Mouse (Mus musculus): Measurements from ENCODE around the gene Arx. TPM values are rescaled to one million over a fixed set of nuclear protein-coding genes. Genes with fewer than 3 reads are reported as not detected.

Arx gene
- polyA plus RNA-seq, 1 experiment from 2014 or later = 1.0 TPM

DNA sequence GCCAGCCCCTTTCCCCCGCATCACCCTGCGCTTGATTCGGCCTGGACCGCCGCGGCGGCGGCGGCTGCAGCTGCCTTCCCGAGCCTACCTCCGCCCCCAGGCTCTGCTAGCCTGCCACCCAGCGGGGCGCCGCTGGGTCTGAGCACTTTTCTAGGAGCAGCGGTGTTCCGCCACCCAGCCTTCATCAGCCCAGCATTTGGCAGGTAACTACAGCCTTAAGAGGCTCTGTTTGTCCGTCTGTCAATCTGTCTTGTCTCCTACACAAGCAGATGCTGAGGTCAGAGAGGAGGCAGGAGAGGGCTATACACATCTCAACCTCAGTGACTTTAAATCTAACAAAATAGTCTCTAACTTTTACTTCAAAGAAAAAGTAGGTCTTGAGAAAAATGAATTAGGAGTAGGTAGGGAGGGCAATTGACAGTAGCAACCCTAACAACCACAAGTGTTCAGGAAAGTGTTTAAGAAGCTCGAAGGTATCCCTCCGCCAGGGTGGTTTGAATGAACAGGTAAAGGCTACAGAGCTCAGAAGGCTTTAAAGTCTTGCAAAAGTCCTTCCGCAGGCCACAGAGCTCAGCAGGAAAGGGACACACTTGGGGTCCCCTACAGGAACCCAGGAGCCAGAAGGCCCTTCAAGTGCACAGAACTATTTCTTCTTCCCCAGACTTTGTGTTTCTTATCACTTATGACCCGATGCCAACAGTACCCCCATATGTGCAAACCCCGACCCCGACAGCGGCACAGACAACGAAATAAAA is 8.7 kb downstream of the Arx start:
- H3K4me2 ChIP-seq (replicated peaks) = no peak overlapping the region

DNA sequence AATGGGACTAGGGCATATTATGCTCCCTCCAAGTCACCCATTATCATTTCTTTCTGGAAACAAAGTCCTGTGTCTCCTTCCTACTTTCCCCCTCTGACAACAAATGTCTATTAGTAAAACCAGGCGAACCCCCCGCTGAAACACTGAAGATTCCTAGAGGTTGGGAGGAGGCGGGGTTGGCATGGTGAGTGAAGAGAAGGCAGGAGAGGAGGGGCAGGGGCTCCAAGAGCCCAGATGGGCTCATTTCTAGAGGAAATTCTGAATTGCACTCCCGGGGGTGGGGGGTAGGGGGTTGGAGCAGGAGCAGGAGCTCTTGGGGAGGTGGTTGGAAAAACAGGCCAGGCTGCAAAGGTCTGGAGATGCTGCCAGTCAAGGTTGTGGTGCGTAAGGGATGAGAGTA is 9.6 kb downstream of the Arx start:
- H3K27ac ChIP-seq = no peak overlapping the region
- no peaks in the 10 kb centered on the region for H3K9me3 ChIP-seq
- WGBS = 20% methylated on average over 5 of the region's 5 CpGs
- H3K4me3 ChIP-seq = no peak overlapping the region
- no peak overlapping the region for H3K9ac ChIP-seq
- H3K27me3 ChIP-seq = peaks cover 82% of the 10 kb centered on the region
- no peaks in the 10 kb centered on the region for H3K36me3 ChIP-seq
- ATAC-seq (ENCODE audit: insufficient number of reproducible peaks, insufficient read depth, low FRiP score, low TSS enrichment) = no peak
- no peak overlapping the region for H3K4me2 ChIP-seq (replicated peaks)
- H3K4me1 ChIP-seq = peaks cover 3% of the 10 kb centered on the region; the same call in 1 of the 2 replicates

More for the DNA sequence above, 8.7 kb downstream of the Arx start:
- Histone ChIP-seq H3K27ac (no peak overlapping the region), H3K4me1 (peaks cover 3% of the 10 kb centered on the region; the same call in 1 of the 2 replicates), H3K27me3 (peaks cover 80% of the 10 kb centered on the region), H3K36me3 (no peaks in the 10 kb centered on the region), H3K4me3 (no peak overlapping the region), H3K9ac (no peak overlapping the region), H3K9me3 (no peaks in the 10 kb centered on the region)
- ATAC-seq (ENCODE audit: insufficient number of reproducible peaks, insufficient read depth, low FRiP score, low TSS enrichment) = no peak
- WGBS = 6% methylated on average over 25 of the region's 25 CpGs

DNA sequence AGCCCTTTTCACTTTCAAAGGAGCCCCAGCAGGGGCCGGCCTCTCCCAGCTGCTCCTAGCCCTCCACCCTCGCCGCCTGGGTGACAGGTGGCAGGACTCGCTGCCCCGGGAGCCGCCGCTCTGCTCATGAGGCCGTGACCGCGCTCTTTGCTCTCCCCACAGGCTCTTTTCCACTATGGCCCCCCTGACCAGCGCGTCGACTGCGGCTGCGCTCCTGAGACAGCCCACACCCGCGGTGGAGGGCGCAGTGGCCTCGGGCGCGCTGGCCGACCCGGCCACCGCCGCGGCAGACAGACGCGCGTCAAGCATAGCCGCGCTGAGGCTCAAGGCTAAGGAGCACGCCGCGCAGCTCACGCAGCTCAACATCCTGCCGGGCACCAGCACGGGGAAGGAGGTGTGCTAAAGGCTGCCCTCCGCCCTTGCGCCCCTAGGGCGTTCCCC is 10.8 kb downstream of the Arx start:
- WGBS = 22% methylated on average over 38 of the region's 40 CpGs
- Histone ChIP-seq H3K27ac (no peak overlapping the region), H3K4me1 (peaks cover 3% of the 10 kb centered on the region; the same call in 1 of the 2 replicates), H3K36me3 (no peaks in the 10 kb centered on the region), H3K4me3 (peak overlapping the region; percentile 13; the same call in 1 of the 2 replicates), H3K9ac (no peak overlapping the region), H3K9me3 (no peaks in the 10 kb centered on the region), H3K27me3 (peaks cover 84% of the 10 kb centered on the region), H3K4me2 (replicated peaks) (peak overlapping the region; percentile 19; the same call in 1 of the 2 replicates)
- ATAC-seq (ENCODE audit: insufficient number of reproducible peaks, insufficient read depth, low FRiP score, low TSS enrichment) = no peak

DNA sequence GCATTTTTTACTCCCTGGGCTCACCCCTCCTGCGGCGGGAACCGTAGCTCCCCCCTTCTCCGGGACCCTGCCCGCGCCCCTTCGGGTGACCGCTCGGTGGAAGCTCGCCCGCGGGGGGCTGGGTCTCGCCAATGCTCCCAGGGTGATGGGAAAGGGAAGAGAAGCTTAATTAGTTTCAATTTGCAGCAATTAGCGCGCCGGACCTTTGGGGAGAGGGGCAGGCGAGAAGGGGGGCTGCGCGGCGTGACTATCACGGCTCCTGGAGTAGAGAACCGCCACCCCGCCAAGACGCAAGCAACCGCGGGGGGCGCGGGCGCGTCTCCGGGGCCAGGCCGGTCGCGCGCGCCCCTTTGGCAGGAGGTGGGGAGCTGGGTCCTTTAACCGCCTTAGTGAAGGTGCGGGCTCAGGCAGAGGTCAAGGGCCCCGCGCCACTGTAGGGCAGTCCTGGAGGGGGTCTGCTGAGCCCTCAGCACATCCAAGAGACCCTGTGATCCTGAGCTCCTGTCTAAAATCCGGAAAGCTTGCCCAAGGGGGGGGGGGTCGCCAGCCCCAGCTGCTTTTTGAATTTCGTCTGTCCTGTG is 12.9 kb downstream of the Arx start:
- H3K36me3 ChIP-seq = no peaks in the 10 kb centered on the region
- peaks cover 85% of the 10 kb centered on the region for H3K27me3 ChIP-seq
- no peak overlapping the region for H3K27ac ChIP-seq
- H3K9ac ChIP-seq = no peak overlapping the region
- ATAC-seq (ENCODE audit: insufficient number of reproducible peaks, insufficient read depth, low FRiP score, low TSS enrichment) = no peak
- H3K9me3 ChIP-seq = no peaks in the 10 kb centered on the region
- peaks cover 3% of the 10 kb centered on the region; the same call in 1 of the 2 replicates for H3K4me1 ChIP-seq
- H3K4me3 ChIP-seq = peak overlapping the region; percentile 13; the same call in 1 of the 2 replicates
- peak overlapping the region; percentile 35; the same call in 1 of the 2 replicates for H3K4me2 ChIP-seq (replicated peaks)
- whole genome bisulfite sequencing = 14% methylated on average over 42 of the region's 43 CpGs

DNA sequence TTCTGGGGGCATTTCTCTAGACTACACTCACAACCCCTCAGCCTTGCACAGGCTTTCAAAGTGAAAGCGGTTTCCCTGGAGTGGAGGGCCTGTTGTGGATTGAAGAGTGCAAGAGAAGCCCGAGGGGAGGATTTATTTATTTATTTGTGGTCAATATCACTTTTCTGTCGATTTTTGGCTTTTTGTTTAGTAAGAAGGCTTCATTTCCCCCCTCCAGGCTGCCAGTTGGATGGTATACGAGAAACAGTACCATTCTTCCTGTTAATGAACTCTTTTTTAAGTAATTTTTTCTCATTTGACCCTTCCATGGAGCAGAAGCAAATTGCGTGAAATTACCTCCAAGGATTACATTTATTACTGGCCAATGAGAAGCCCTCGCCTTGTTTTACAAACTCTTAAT is 13.5 kb downstream of the Arx start:
- no peak overlapping the region for H3K9ac ChIP-seq
- no peak overlapping the region for H3K4me2 ChIP-seq (replicated peaks)
- H3K27me3 ChIP-seq = peaks cover 78% of the 10 kb centered on the region
- H3K36me3 ChIP-seq = no peaks in the 10 kb centered on the region
- ATAC-seq (ENCODE audit: insufficient number of reproducible peaks, insufficient read depth, low FRiP score, low TSS enrichment) = no peak
- no peaks in the 10 kb centered on the region for H3K9me3 ChIP-seq
- H3K4me1 ChIP-seq = peaks cover 3% of the 10 kb centered on the region; the same call in 1 of the 2 replicates
- H3K27ac ChIP-seq = no peak overlapping the region
- no peak overlapping the region for H3K4me3 ChIP-seq
- 21% methylated on average over 6 of the region's 6 CpGs for WGBS

DNA sequence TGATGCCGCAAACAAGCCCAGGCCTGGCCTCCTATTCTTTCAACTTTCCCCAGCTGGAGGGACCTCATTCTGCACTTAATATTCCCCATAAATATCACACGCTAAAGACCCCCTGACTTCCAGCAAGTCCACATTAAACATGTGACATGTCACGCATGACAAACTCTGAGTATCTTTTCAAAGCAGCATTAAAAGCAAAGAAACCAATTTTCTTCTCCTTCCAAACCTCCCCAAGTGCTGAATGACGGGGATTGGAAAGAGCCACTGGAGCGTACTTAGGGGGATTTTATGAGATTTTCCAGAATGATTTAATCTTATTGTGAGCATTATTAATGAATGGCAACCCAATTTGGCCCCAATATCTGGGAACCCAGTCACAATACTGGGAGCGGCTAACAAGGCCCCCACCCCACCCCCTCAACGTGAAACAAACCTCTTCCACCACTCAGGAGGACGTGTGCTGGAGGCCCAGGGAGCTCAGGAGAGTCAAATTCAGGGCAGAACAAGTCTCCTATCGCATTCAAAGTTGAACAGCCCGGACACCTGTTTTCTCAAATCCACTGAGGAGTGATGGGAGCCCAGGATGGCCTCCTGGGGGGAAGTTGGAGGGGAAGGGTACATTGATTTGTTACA is 14.1 kb downstream of the Arx start:
- H3K4me1 ChIP-seq = peaks cover 3% of the 10 kb centered on the region; the same call in 1 of the 2 replicates
- no peak overlapping the region for H3K4me2 ChIP-seq (replicated peaks)
- no peak overlapping the region for H3K9ac ChIP-seq
- WGBS = 21% methylated on average over 10 of the region's 10 CpGs
- H3K27ac ChIP-seq = no peak overlapping the region
- ATAC-seq (ENCODE audit: insufficient number of reproducible peaks, insufficient read depth, low FRiP score, low TSS enrichment) = no peak
- no peaks in the 10 kb centered on the region for H3K36me3 ChIP-seq
- no peaks in the 10 kb centered on the region for H3K9me3 ChIP-seq
- peaks cover 73% of the 10 kb centered on the region for H3K27me3 ChIP-seq
- H3K4me3 ChIP-seq = no peak overlapping the region

DNA sequence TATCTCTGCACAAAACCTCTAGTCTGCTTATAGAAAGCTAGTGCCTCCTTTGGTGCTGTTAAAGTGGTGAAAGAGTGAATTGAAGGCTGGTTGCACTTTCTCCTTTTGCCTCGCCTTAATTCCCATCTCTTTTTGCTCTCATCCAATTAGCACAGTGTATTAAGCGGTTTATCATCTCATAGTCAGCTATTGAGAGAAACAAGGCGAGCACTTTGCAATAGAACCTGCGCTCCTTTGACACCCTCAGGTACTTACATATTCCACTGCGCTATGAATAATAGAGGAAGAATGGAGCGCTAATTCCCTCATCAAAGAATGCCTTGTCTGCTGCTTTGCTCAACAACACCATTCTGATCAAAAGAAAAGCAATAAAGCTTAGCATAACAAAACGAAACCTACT is 15.6 kb downstream of the Arx start:
- peaks cover 3% of the 10 kb centered on the region; the same call in 1 of the 2 replicates for H3K4me1 ChIP-seq
- H3K27ac ChIP-seq = no peak overlapping the region
- no peak overlapping the region for H3K4me2 ChIP-seq (replicated peaks)
- ATAC-seq (ENCODE audit: insufficient number of reproducible peaks, insufficient read depth, low FRiP score, low TSS enrichment) = no peak
- H3K36me3 ChIP-seq = no peaks in the 10 kb centered on the region
- peaks cover 60% of the 10 kb centered on the region for H3K27me3 ChIP-seq
- 16% methylated on average over 7 of the region's 7 CpGs for WGBS
- no peak overlapping the region for H3K9ac ChIP-seq
- H3K4me3 ChIP-seq = no peak overlapping the region
- no peaks in the 10 kb centered on the region for H3K9me3 ChIP-seq

DNA sequence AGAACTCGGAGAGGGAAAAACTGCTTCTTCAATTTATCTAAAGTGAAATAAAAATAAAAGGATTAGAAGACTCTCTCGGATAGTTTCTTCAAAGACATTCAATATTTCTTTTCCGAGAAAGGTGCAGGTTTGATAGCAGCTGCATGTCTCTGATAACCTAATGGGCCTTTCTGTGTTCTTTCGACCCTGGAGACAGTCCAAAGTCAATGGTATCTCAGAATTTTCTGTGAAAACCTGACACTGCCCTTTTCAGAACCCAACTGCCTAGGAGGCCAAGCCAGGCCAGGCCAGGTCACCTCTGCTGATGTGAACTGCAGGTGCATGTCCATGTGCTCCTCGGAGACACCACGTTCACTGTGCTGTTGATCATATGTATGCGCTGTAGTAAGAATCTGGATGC is 19.5 kb downstream of the Arx start:
- Histone ChIP-seq H3K4me3 (no peak overlapping the region), H3K27me3 (peaks cover 25% of the 10 kb centered on the region), H3K4me1 (no peaks in the 10 kb centered on the region), H3K9ac (no peak overlapping the region), H3K36me3 (no peaks in the 10 kb centered on the region), H3K9me3 (no peaks in the 10 kb centered on the region), H3K27ac (no peak overlapping the region), H3K4me2 (replicated peaks) (no peak overlapping the region)
- no peak for ATAC-seq (ENCODE audit: insufficient number of reproducible peaks, insufficient read depth, low FRiP score, low TSS enrichment)
- WGBS = 90% methylated on average over 7 of the region's 7 CpGs

DNA sequence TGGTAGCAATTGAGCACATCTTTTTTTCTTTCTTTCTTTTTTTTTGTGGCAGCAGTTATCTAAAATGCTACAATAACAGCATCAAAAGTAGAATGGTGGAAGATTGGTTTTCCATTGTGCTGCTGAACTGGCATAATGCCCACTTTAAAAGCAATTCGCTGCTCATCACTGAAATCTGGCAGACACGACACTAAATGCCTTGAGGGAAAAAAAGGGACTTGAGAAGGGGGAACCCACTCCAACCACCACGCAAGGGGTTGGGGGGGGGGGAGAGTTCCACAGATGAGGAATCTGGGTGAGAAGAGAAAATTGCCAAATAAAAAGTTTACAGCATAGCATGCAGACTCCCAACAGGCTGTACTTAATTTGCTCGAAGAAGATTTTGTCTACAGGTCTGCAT is 31.3 kb downstream of the Arx start:
- no peak for ATAC-seq (ENCODE audit: insufficient number of reproducible peaks, insufficient read depth, low FRiP score, low TSS enrichment)
- no peaks in the 10 kb centered on the region for H3K27me3 ChIP-seq
- H3K36me3 ChIP-seq = no peaks in the 10 kb centered on the region
- H3K4me2 ChIP-seq (replicated peaks) = no peak overlapping the region
- no peak overlapping the region for H3K4me3 ChIP-seq
- H3K9me3 ChIP-seq = no peaks in the 10 kb centered on the region
- no peak overlapping the region for H3K27ac ChIP-seq
- no peaks in the 10 kb centered on the region for H3K4me1 ChIP-seq
- no peak overlapping the region for H3K9ac ChIP-seq
- WGBS = 59% methylated on average over 4 of the region's 4 CpGs

DNA sequence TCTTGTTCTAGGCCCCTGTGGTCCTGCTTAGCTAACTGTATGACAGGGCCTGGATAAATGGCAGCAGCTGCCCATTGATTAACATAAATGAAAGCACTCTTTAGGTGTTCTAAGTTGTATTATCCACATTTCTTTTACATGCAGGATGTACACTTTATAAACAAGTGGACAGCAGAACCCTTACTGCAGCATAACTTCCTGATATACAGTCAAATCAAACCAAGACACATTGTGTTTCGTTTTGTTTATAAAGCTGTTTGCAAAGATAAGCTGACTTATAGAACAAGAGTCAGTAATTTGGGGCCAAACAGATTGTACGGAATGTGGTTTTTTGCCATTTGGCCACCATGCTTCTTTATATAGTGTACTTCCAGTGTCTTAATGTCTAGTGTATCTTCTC is 33.7 kb downstream of the Arx start:
- H3K27ac ChIP-seq = no peak overlapping the region
- H3K27me3 ChIP-seq = no peaks in the 10 kb centered on the region
- no peaks in the 10 kb centered on the region for H3K36me3 ChIP-seq
- no peak for ATAC-seq (ENCODE audit: insufficient number of reproducible peaks, insufficient read depth, low FRiP score, low TSS enrichment)
- no peak overlapping the region for H3K9ac ChIP-seq
- WGBS = 81% methylated on average over 2 of the region's 2 CpGs
- H3K4me1 ChIP-seq = no peaks in the 10 kb centered on the region
- no peak overlapping the region for H3K4me2 ChIP-seq (replicated peaks)
- H3K4me3 ChIP-seq = no peak overlapping the region
- H3K9me3 ChIP-seq = no peaks in the 10 kb centered on the region

DNA sequence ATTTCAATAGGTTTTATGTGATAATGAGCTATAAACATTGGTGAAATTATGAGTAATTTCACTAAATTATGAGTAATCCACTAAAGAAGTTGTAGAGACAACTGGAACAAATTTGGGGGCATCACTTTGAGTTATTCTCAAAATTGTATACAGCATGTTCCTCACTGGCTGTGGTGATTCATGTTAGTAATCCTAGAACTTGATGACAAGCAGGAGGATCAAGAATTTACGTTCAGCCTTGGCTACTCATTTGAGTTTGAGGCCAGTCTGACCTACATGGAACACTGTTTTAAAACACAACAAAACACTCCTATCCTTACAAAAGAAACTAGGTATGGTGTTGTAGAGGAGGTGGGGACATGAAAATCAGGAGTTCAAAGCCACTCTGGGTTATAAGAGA is 35.1 kb downstream of the Arx start:
- H3K4me3 ChIP-seq = no peak overlapping the region
- no peak overlapping the region for H3K4me2 ChIP-seq (replicated peaks)
- no peak for ATAC-seq (ENCODE audit: insufficient number of reproducible peaks, insufficient read depth, low FRiP score, low TSS enrichment)
- no peaks in the 10 kb centered on the region for H3K27me3 ChIP-seq
- no peaks in the 10 kb centered on the region for H3K9me3 ChIP-seq
- no peak overlapping the region for H3K9ac ChIP-seq
- H3K4me1 ChIP-seq = no peaks in the 10 kb centered on the region
- 50% methylated on average over 1 of the region's 1 CpGs for WGBS
- no peak overlapping the region for H3K27ac ChIP-seq
- no peaks in the 10 kb centered on the region for H3K36me3 ChIP-seq

Measured in embryonic facial prominence, embryonic 12.5 days (tissue).